Mouse (Mus musculus): ENCODE results near the gene Mtg1. TPM values are rescaled to one million over a fixed set of nuclear protein-coding genes. Genes with fewer than 3 reads are reported as not detected.
A peak's percentile ranks its signal among the peaks of the same experiment; 100 is the strongest.

Gene Mtg1
- total and polyA plus RNA-seq, 3 experiments: 25.2 to 46.2 (median 27.3) TPM

DNA sequence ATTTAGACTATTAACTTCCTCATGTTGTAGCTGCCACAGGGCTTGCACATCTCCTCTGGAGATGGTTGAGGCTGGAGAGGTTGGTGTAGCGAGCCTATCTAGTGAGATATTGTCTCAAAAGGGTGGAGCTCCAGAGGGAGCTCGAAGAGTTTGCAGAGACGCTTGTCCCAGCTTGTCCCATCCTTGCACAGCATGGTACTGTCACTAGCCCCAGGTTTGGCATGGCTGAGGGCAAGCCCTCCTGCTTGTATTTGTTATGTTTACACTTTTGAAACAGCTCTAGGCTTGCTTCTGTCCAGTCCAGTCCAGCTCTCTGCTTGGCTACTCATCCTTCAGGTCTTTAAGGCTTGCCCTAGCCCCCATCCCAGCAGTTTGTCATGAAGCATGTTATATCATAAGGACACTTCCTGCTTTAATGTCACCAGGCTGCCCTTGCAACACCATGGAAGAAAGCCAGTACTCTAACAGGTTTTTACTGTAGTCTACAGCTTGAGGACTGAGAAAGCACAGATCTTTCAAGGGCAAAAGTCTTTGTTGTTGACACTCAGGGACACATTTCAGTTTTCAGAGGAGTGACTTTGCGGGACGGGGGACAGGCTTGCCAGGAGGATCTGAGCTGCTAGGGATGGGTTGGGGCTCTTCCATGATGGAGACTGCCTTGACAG is 2.1 kb upstream of the Mtg1 start:
- TF ChIP-seq EP300 (IDR thresholded peaks at IDR 0.05; ENCODE audit: insufficient read depth, low read depth, low read length) (no peak), CTCF (IDR thresholded peaks at IDR 0.05) (no peak), POLR2A (IDR thresholded peaks at IDR 0.05; ENCODE audit: insufficient read depth, low read depth, low read length) (no peak)
- intact Hi-C loops (cut with DNase I): loop anchor here (5.0 kb wide), 1 partner anchor 98 kb away; the partner anchor contains the start of genes Tubgcp2 and Zfp511
- WGBS: 81% methylated on average over 5 of the region's 5 CpGs

DNA sequence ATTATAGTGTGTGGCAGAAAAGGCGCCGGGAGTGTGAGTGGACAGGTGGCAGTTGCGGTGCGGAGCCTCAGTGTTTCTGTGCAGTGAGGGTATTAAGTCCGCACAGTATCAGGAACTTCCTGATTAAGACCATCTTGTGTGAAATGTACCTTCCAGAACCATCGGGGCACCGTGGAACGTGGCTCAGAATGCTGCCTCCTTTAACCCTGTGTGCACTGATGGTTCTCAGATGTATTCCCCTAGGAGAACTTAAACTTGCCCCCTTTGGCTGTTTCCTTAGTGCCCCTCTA is 602 bp downstream of the Mtg1 start:
- H3K27ac ChIP-seq: peak overlapping the region; percentile 94
- under 1% methylated on average over 8 of the region's 8 CpGs for WGBS
- no peaks in the 10 kb centered on the region for H3K27me3 ChIP-seq (ENCODE audit: control insufficient read depth, insufficient read depth, low read length)
- H3K4me1 ChIP-seq (ENCODE audit: control insufficient read depth, insufficient read depth, low read length): peaks cover 2% of the 10 kb centered on the region
- H3K4me3 ChIP-seq: peak overlapping the region; percentile 66
- no peaks in the 10 kb centered on the region for H3K79me2 ChIP-seq (replicated peaks; ENCODE audit: control insufficient read depth, insufficient read depth, low read length)
- TF ChIP-seq POLR2A (IDR thresholded peaks at IDR 0.05; ENCODE audit: insufficient read depth, low read depth, low read length): no peak
- TF ChIP-seq EP300 (IDR thresholded peaks at IDR 0.05; ENCODE audit: insufficient read depth, low read depth, low read length): no peak
- no peak for TF ChIP-seq CTCF (IDR thresholded peaks at IDR 0.05)
- intact Hi-C loops (cut with DNase I): loop anchor here (5.0 kb wide), 1 partner anchor 101 kb away; the partner anchor contains the start of genes Tubgcp2 and Zfp511
- H3K9ac ChIP-seq (ENCODE audit: low read depth, low read length): peak overlapping the region; percentile 84
- no peaks in the 10 kb centered on the region for H3K36me3 ChIP-seq (ENCODE audit: control insufficient read depth, insufficient read depth, low read length)
- no peak for DNase-seq

More for the DNA sequence above, 2.1 kb upstream of the Mtg1 start:
- Histone ChIP-seq H3K36me3 (ENCODE audit: control insufficient read depth, insufficient read depth, low read length) (no peaks in the 10 kb centered on the region), H3K9ac (ENCODE audit: low read depth, low read length) (no peak overlapping the region), H3K4me1 (ENCODE audit: control insufficient read depth, insufficient read depth, low read length) (peaks cover 2% of the 10 kb centered on the region), H3K27me3 (ENCODE audit: control insufficient read depth, insufficient read depth, low read length) (no peaks in the 10 kb centered on the region), H3K4me3 (no peak overlapping the region), H3K79me2 (replicated peaks; ENCODE audit: control insufficient read depth, insufficient read depth, low read length) (no peaks in the 10 kb centered on the region), H3K27ac (no peak overlapping the region)
- no peak for DNase-seq

DNA sequence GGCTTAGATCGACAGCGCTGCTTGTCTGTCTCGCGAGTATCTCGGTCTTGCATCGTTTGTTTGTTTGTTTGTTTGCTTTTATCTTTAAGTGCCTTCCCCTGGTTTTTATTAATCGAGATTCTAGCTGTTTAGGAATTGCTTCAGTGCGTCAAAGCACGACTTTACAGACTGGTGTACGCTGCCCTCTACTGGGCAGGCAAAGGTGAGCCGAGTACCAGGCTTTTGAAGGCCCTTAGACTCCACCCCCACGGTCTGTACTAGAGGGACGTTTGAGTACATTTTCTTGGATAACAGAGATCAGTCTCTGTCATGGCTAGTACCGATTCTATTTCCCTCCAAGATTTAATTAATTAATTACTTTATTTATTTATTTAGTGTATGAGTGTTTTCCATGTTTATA is 4.0 kb downstream of the Mtg1 start:
- TF ChIP-seq POLR2A (IDR thresholded peaks at IDR 0.05; ENCODE audit: insufficient read depth, low read depth, low read length) (no peak), EP300 (IDR thresholded peaks at IDR 0.05; ENCODE audit: insufficient read depth, low read depth, low read length) (peak; percentile 54; the same call in 1 of the 2 replicates), CTCF (IDR thresholded peaks at IDR 0.05) (peak; percentile 92)
- Histone ChIP-seq H3K36me3 (ENCODE audit: control insufficient read depth, insufficient read depth, low read length) (no peaks in the 10 kb centered on the region), H3K9ac (ENCODE audit: low read depth, low read length) (no peak overlapping the region), H3K79me2 (replicated peaks; ENCODE audit: control insufficient read depth, insufficient read depth, low read length) (no peaks in the 10 kb centered on the region), H3K4me3 (no peak overlapping the region), H3K27ac (no peak overlapping the region), H3K27me3 (ENCODE audit: control insufficient read depth, insufficient read depth, low read length) (no peaks in the 10 kb centered on the region), H3K4me1 (ENCODE audit: control insufficient read depth, insufficient read depth, low read length) (peaks cover 2% of the 10 kb centered on the region)
- WGBS: 4% methylated on average over 14 of the region's 14 CpGs
- intact Hi-C loops (cut with DNase I): loop anchor here (1.0 to 5.0 kb wide), 2 partner anchors 63 to 174 kb away; no protein-coding TSS in a partner anchor
- DNase-seq: peak; percentile 68 to 69

DNA sequence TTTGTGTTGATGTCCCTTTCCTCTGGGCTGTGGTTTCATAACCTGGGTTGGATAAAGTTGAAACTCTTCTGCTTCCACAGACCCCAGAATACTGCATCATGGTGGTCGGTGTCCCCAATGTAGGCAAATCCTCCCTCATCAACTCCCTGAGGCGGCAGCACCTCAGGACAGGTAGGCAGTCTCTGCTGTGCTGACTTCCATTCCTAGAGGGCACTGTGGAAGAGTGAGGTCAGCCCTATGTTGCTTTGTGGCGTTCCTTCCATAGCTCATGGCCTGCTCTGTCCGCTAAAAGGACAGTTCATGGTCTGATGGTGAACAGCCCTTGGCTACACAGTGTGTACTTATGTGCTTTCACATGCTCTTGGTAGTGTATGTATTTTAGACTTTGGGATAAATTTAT is 7.2 kb downstream of the Mtg1 start:
- Histone ChIP-seq H3K27me3 (ENCODE audit: control insufficient read depth, insufficient read depth, low read length) (no peaks in the 10 kb centered on the region), H3K79me2 (replicated peaks; ENCODE audit: control insufficient read depth, insufficient read depth, low read length) (no peaks in the 10 kb centered on the region), H3K4me3 (no peak overlapping the region), H3K36me3 (ENCODE audit: control insufficient read depth, insufficient read depth, low read length) (no peaks in the 10 kb centered on the region), H3K9ac (ENCODE audit: low read depth, low read length) (no peak overlapping the region), H3K4me1 (ENCODE audit: control insufficient read depth, insufficient read depth, low read length) (no peaks in the 10 kb centered on the region; the same call in 1 of the 2 replicates), H3K27ac (no peak overlapping the region)
- WGBS: 91% methylated on average over 4 of the region's 4 CpGs
- intact Hi-C loops (cut with DNase I): loop anchor here (5.0 kb wide), 1 partner anchor 177 kb away; no protein-coding TSS in a partner anchor
- TF ChIP-seq CTCF (IDR thresholded peaks at IDR 0.05) (peak; percentile 60), EP300 (IDR thresholded peaks at IDR 0.05; ENCODE audit: insufficient read depth, low read depth, low read length) (no peak), POLR2A (IDR thresholded peaks at IDR 0.05; ENCODE audit: insufficient read depth, low read depth, low read length) (no peak)
- DNase-seq: no peak

DNA sequence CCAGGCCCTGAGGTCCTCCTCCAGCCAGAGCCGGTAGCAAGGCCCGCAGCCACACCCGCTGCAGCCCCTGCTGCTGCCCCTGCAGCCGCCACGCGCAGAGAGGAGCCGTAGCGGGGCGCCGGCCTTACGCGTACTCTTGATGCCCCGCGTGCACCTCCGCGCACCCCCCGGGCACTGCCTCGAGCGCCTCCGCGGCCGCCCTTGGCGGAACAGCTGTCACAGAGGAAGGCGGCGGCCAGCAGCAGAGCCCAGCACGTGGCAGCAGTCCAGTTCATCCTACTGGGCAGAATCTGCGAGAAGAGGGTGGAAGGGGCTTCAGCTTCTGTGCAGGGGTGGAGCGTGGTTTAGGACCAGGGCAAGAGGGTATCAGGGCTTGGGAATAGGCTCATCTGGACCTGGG is 16.0 kb downstream of the Mtg1 start:
- Histone ChIP-seq H3K27me3 (ENCODE audit: control insufficient read depth, insufficient read depth, low read length) (peaks cover 3% of the 10 kb centered on the region), H3K4me1 (ENCODE audit: control insufficient read depth, insufficient read depth, low read length) (no peaks in the 10 kb centered on the region), H3K9ac (ENCODE audit: low read depth, low read length) (peak overlapping the region; percentile 46; the same call in 1 of the 2 replicates), H3K4me3 (0 out of 2 replicates have a peak overlapping the region, but pooled peaks have one; percentile 12), H3K79me2 (replicated peaks; ENCODE audit: control insufficient read depth, insufficient read depth, low read length) (no peaks in the 10 kb centered on the region), H3K27ac (no peak overlapping the region), H3K36me3 (ENCODE audit: control insufficient read depth, insufficient read depth, low read length) (no peaks in the 10 kb centered on the region)
- WGBS: 6% methylated on average over 28 of the region's 28 CpGs
- peak; percentile 10 to 35 for DNase-seq
- TF ChIP-seq POLR2A (IDR thresholded peaks at IDR 0.05; ENCODE audit: insufficient read depth, low read depth, low read length) (no peak), EP300 (IDR thresholded peaks at IDR 0.05; ENCODE audit: insufficient read depth, low read depth, low read length) (no peak), CTCF (IDR thresholded peaks at IDR 0.05) (no peak)
- intact Hi-C loops (cut with DNase I): no loop called here

DNA sequence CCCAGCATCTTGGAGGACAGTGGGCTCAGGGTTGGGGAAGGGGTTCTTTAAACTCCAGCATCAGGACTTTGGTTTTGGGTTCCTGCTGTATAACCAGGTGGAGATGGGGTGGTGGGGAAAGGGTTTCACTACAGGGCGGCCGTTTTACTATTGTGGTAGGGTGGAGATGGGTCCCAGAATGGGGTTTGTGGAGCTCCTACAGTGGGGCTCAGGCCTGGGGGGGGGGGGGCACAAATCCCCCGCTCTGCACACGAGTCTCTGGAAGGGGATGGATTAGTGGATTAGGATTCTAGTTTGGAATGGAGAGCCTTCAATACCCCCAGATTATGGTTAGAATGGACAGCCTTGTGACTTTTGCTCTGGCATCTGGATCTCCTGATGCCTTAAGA is 16.5 kb downstream of the Mtg1 start:
- no peak for DNase-seq
- H3K9ac ChIP-seq (ENCODE audit: low read depth, low read length): no peak overlapping the region
- H3K4me1 ChIP-seq (ENCODE audit: control insufficient read depth, insufficient read depth, low read length): no peaks in the 10 kb centered on the region
- peaks cover 3% of the 10 kb centered on the region for H3K27me3 ChIP-seq (ENCODE audit: control insufficient read depth, insufficient read depth, low read length)
- TF ChIP-seq EP300 (IDR thresholded peaks at IDR 0.05; ENCODE audit: insufficient read depth, low read depth, low read length): no peak
- TF ChIP-seq POLR2A (IDR thresholded peaks at IDR 0.05; ENCODE audit: insufficient read depth, low read depth, low read length): no peak
- TF ChIP-seq CTCF (IDR thresholded peaks at IDR 0.05): no peak
- intact Hi-C loops (cut with DNase I): no loop called here
- H3K27ac ChIP-seq: no peak overlapping the region
- peak overlapping the region; percentile 6; the same call in 1 of the 2 replicates for H3K4me3 ChIP-seq
- WGBS: 26% methylated on average over 4 of the region's 4 CpGs
- H3K36me3 ChIP-seq (ENCODE audit: control insufficient read depth, insufficient read depth, low read length): no peaks in the 10 kb centered on the region
- no peaks in the 10 kb centered on the region for H3K79me2 ChIP-seq (replicated peaks; ENCODE audit: control insufficient read depth, insufficient read depth, low read length)

Measured in heart, adult 2 months (tissue).